Mouse (Mus musculus): ENCODE results near the gene Dnah8.

Gene Dnah8

DNA sequence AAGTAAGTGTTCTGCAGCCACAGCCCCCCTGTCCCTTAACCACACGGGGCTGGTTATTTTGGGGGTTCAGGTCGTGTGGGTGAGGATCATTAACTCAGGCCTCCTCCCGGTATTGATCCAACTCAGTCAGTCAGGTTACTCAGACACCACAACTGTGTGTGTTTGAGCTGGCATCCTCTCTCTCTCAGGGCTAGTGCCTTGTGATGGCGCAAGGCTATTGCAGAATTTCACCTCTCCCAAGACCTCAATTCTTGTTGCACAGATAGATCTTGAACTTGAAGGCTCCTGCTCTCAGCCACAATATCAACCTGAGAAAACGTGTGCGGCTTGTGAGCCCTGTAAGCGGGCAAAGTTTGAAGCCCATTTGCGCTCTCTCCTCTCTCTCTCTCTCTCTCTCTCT is 38.0 kb downstream of the Dnah8 start:
- DNase-seq (ENCODE audit: low read depth, low spot score): no peak

DNA sequence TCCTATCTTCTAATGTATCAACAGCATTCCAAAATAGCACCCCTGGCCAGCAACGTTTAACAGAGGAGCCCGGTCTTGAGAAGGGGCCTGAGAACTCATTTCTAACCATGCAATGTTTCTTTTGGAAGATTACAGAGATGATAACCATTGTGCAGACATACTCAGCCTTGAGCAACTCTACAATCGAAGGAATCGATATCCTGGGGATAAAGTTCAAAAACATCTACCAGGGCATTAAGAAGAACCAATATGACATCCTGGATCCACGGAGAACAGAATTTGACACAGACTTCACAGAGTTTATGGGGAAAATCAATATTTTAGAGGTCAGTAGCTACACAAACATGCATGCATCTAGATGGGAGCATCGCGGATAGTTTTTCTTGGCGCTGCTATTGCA is 39.0 kb downstream of the Dnah8 start:
- DNase-seq (ENCODE audit: low read depth, low spot score): no peak

GRCm38 (mm10) chr17:30664856-30665255 is 40.7 kb downstream of the Dnah8 start:
- no peak for DNase-seq (ENCODE audit: low read depth, low spot score)

GRCm38 (mm10) chr17:30672556-30672955 is 48.4 kb downstream of the Dnah8 start:
- no peak for DNase-seq (ENCODE audit: low read depth, low spot score)

DNA sequence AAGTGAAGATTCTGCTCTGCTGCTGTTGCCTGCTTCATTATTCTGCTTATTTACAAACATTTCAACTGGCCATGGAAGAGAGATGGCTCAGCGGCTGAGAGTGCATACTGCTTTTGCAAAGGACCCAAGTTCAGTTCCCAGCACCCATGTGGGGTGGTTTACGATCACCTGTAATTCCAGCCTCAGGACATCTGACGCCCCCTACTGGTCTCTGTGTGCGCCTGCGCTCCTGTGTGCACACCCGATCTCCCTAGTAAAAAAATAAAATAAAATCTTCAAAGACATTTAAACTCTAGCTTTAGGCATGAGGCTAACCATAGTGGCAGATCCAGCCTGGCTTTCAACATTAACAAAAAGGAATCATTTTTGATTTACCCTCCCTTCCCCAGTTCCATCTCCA is 48.9 kb downstream of the Dnah8 start:
- no peak for DNase-seq (ENCODE audit: low read depth, low spot score)

DNA sequence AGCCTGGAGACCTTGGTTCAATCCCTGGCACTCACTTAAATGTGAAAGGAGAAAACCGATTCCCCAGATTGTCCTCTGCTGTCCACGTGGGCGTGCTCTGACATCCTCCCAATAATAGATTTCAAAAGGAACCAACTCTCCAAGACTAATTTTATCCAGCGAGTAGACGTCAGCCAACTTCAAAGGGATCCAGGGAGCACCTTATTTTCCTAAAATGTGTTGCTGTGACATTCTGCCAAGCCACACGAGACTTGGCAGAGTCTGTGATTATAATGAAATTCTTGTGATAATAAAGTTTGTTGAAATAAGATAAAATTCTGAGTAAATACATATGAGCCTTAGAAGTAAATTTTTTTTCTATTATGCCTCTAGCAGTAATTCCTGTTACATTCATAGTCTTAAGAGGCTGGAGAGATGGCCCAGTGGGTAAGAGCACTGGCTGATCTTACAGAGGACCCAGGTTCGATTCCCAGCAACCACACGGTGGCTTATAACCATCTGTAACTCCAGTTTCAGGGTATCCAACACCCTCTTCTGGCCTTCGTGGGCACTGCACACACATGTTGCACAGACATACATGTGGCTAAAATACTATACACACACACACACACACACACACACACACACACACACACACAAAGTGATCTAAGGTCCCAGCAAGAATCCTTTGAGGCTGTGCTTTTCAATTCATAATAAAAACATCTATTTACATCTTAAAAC is 51.0 kb downstream of the Dnah8 start:
- DNase-seq (ENCODE audit: low read depth, low spot score): no peak

GRCm38 (mm10) chr17:30678523-30678922 is 54.4 kb downstream of the Dnah8 start:
- no peak for DNase-seq (ENCODE audit: low read depth, low spot score)

GRCm38 (mm10) chr17:30679612-30680011 is 55.5 kb downstream of the Dnah8 start:
- DNase-seq (ENCODE audit: low read depth, low spot score): no peak

DNA sequence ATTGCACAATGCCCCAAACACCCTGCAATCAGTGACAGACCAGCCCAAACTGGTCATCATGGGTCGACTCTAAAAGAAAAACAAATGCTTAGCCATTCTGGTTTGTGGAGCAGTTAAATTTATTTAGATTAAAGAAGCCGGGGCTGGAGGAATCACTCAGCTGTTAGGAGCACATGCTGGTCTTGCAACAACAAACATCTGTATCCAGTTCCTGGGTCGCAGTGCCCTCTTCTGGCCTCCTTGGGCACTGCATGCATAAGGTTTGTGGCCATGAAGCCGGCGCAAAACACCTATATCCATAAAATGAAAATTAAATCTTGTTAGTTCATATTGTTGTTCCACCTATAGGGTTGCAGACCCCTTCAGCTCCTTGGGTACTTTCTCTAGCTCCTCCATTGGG is 57.5 kb downstream of the Dnah8 start:
- DNase-seq (ENCODE audit: low read depth, low spot score): no peak

GRCm38 (mm10) chr17:30690181-30690580 is 66.0 kb downstream of the Dnah8 start:
- DNase-seq (ENCODE audit: low read depth, low spot score): no peak

GRCm38 (mm10) chr17:30691481-30691880 is 67.3 kb downstream of the Dnah8 start:
- DNase-seq (ENCODE audit: low read depth, low spot score): no peak

DNA sequence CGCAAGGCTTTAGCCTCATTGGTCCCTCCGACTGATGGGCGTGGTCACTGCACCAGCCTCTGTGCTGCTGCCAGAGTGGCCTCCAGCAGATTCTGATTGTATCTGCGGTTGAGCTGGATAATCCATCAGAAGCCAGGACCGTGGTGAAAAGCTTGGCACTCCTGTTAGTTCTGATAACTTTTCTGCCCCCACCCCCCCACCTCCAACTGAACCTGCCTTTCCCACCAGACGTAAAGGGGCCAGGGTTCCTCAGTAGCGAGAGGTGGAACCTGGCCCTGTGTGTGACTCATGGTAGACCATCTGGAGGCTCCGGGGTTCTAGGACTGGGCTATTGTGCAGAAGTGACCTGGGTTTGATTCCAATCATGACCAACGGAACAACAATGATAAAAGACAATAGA is 70.1 kb downstream of the Dnah8 start:
- DNase-seq (ENCODE audit: low read depth, low spot score): no peak

GRCm38 (mm10) chr17:30714732-30715131 is 90.6 kb downstream of the Dnah8 start:
- DNase-seq (ENCODE audit: low read depth, low spot score): no peak

GRCm38 (mm10) chr17:30718197-30718596 is 94.0 kb downstream of the Dnah8 start:
- DNase-seq (ENCODE audit: low read depth, low spot score): no peak

DNA sequence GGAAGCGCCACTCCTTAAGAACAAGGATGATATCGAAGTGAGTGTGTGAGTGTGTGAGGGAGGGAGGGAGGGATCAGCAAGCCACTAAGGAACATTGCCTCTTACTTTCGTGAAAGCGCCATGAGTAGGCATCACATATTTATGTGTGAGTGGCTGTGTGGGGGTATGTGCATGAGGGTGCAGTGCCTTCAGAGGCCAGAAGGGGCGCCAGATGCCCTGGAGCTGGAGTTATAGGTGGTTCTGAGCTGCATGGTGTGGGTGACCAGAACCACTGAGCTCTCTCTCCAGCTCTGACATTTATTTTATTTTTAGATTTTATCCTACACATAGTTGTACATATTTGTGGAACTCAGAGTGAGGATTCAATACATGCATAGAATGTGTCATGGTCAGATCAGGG is 94.9 kb downstream of the Dnah8 start:
- no peak for DNase-seq (ENCODE audit: low read depth, low spot score)

DNA sequence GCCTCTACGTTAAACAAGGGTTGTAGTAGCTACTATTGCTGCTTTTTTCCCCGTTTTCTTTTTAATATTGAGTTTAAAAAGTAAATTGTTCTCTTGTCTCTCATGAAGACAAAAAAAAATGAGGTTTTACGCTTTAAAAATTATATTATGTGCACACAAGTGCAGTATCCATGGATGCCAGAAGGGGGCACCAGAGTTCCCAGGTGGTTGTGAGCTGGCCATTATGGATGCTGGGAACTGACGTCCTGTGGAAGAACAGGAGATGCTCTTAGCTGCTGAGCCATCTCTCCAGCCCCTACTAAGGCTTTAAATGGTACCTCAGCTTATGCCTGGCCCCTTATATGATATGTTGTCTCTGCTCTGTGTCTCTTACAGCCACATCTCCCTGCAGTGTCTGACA is 103.6 kb downstream of the Dnah8 start:
- no peak for DNase-seq (ENCODE audit: low read depth, low spot score)

GRCm38 (mm10) chr17:30732736-30733135 is 108.6 kb downstream of the Dnah8 start:
- no peak for DNase-seq (ENCODE audit: low read depth, low spot score)

- DNase-seq (ENCODE audit: low read depth, low spot score): no peak
Measured at GRCm38 (mm10) chr17:30734770-30735169, 110.6 kb downstream of the Dnah8 start.

GRCm38 (mm10) chr17:30735454-30735853 is 111.3 kb downstream of the Dnah8 start:
- DNase-seq (ENCODE audit: low read depth, low spot score): no peak

DNA sequence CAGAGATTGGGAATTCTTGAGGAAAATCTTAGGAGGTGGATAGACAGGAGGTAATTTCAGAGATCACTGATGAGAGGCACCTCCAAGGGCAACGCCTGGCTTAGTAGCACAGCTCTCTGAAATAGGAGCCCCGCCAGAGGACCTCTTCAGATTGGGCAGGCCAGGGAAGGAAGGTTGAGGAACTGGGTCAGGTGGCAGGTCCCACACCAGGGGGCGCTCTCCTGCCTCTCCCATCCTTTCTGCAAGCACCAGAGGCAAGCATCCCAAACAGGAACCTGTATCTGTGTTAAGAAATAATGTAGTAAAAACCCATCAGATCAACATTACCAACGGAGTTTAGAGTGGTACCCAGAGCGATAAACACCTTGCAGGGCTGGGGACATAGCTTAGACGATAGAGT is 113.6 kb downstream of the Dnah8 start:
- DNase-seq (ENCODE audit: low read depth, low spot score): no peak

GRCm38 (mm10) chr17:30739769-30740168 is 115.6 kb downstream of the Dnah8 start:
- DNase-seq (ENCODE audit: low read depth, low spot score): no peak

GRCm38 (mm10) chr17:30743947-30744346 is 119.8 kb downstream of the Dnah8 start:
- DNase-seq (ENCODE audit: low read depth, low spot score): no peak

DNA sequence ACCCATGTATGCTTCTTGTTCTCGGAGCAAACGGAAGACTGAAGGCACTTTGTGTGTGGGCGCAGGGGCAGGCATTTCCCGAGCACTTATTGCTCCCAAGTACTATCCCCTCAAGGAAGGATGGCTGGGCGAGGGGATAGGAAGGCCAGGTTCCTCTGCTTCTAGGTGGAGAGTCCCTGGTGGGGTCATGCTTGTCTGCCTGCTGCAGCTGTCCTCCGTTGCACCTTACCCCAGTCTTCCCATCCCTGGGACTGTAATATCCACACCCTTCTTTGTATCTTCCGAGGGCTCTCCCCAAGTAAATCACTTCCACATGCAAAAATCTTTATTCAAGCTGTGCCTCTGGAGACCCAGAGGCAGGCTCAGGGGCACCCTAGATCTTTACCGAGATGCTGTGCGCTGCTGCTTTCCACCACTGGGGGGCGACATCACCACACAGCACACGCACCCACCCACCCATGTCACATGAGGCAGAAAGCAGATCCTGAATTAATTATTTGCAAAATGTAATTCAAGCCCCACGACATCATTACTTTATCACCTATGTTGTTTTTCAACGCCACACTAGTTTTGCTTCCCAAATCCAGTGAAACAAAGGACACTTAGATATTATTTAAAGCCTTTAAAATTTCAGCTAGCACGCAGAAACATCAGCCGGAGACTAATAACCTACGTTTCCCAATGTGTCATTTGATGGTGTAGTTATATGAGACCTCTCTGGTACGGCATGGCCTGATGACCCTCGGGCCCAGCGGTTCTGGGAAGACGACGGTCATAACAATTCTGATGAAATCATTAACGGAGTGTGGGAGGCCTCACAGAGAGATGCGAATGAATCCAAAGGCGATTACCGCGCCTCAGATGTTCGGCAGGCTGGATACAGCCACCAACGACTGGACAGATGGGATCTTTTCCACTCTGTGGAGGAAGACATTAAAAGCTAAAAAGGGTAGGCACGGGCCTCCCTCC is 122.2 kb downstream of the Dnah8 start:
- peak; percentile 15 for DNase-seq (ENCODE audit: low read depth, low spot score)
